Mouse (Mus musculus) CH12.LX (cell line): ENCODE results near the gene Pold1. TPM values are rescaled to one million over a fixed set of nuclear protein-coding genes. Genes with fewer than 3 reads are reported as not detected.

Experiments used
- DNase-seq: peaks from one replicate; pipeline ENCODE4 v3.0.0-alpha.2; 2013; ENCODE audit errors: extremely low read depth
- H3K27ac ChIP-seq: 2 replicates; pipeline ENCODE4 v1.5.1; 2012; ENCODE audit warnings: low read depth, mild to moderate bottlenecking, control low read depth, moderate library complexity; ENCODE audit not compliant: insufficient read depth
- H3K27me3 ChIP-seq: replicated peaks from 2 replicates; pipeline ENCODE3; 2012; ENCODE audit warnings: inconsistent platforms
- H3K36me3 ChIP-seq, 2 experiments: replicated peaks in 1 of 2; 2 replicates each; pipeline versions ENCODE3 to v1.6.1; 2012; ENCODE audit warnings: inconsistent platforms in 1 of 2, low read length in 1 of 2, mild to moderate bottlenecking in 1 of 2, mixed read lengths in 1 of 2, moderate library complexity in 1 of 2; ENCODE audit not compliant: control insufficient read depth in 1 of 2, insufficient read depth in 1 of 2
- H3K4me1 ChIP-seq, 2 experiments: 2 replicates each; pipeline ENCODE4 v1.6.1; 2012; ENCODE audit warnings: inconsistent platforms in 1 of 2, moderate library complexity in 1 of 2; ENCODE audit not compliant: insufficient read depth in 2 of 2, control insufficient read depth in 1 of 2
- H3K4me2 ChIP-seq: 2 replicates; pipeline ENCODE4 v1.6.1; 2012; ENCODE audit warnings: low read depth, mild to moderate bottlenecking, control low read depth; ENCODE audit not compliant: poor library complexity, insufficient read depth, severe bottlenecking
- H3K4me3 ChIP-seq, 3 experiments: fragments of 150-350 bp in 1 of 3; sonication (generic) in 1 of 3; replicated peaks in 1 of 3; 2 replicates each; pipeline versions ENCODE3 to v1.5.1; 2011 to 2012; ENCODE audit warnings: low read depth in 2 of 3, low read length in 2 of 3, mild to moderate bottlenecking in 2 of 3, moderate library complexity in 2 of 3, control low read depth in 1 of 3, improper control_type of control experiment in 1 of 3, inconsistent platforms in 1 of 3, mixed read lengths in 1 of 3; ENCODE audit not compliant: poor library complexity in 1 of 3
- H3K79me2 ChIP-seq: replicated peaks from 2 replicates; pipeline ENCODE4 v1.6.1; 2012; ENCODE audit warnings: mild to moderate bottlenecking, moderate library complexity; ENCODE audit not compliant: control insufficient read depth, poor library complexity, insufficient read depth, severe bottlenecking; ENCODE audit errors: extremely low read depth
- H3K9ac ChIP-seq: 2 replicates; pipeline ENCODE4 v1.6.1; 2012; ENCODE audit warnings: low read depth, mild to moderate bottlenecking, control low read depth, moderate library complexity; ENCODE audit not compliant: insufficient read depth
- H3K9me3 ChIP-seq: replicated peaks from 2 replicates; pipeline ENCODE3; 2012; ENCODE audit warnings: low read length, inconsistent platforms, mixed read lengths
- BHLHE40 ChIP-seq: IDR thresholded peaks from 2 replicates; pipeline ENCODE4 v1.6.1; 2011; ENCODE audit warnings: mild to moderate bottlenecking, low read depth, low read length, improper control_type of control experiment
- CHD1 ChIP-seq: IDR thresholded peaks from 2 replicates; pipeline ENCODE4 v1.6.1; 2012; ENCODE audit warnings: low read depth, low read length, improper control_type of control experiment, inconsistent platforms
- CHD2 ChIP-seq: IDR thresholded peaks from 2 replicates; pipeline ENCODE4 v1.6.1; 2011; ENCODE audit warnings: low read length, improper control_type of control experiment
- E2F4 ChIP-seq: IDR thresholded peaks from 2 replicates; pipeline ENCODE4 v1.6.1; 2011; ENCODE audit warnings: low read depth, low read length, improper control_type of control experiment; ENCODE audit not compliant: insufficient replicate concordance
- EP300 ChIP-seq: IDR thresholded peaks from 2 replicates; pipeline ENCODE4 v1.6.1; 2011; ENCODE audit warnings: low read length, improper control_type of control experiment
- ETS1 ChIP-seq: conservative IDR thresholded peaks from 2 replicates; pipeline ENCODE4 v1.6.1; 2012; ENCODE audit warnings: low read depth, mild to moderate bottlenecking, inconsistent platforms, low read length, improper control_type of control experiment, moderate library complexity
- IRF4 ChIP-seq: IDR thresholded peaks from 2 replicates; pipeline ENCODE4 v1.6.1; 2014; ENCODE audit warnings: low read depth, mild to moderate bottlenecking, inconsistent platforms, low read length, improper control_type of control experiment
- JUND ChIP-seq: conservative IDR thresholded peaks from 2 replicates; pipeline ENCODE4 v1.6.1; 2011; ENCODE audit warnings: low read depth, low read length, improper control_type of control experiment
- MEF2A ChIP-seq: IDR thresholded peaks from 2 replicates; pipeline ENCODE4 v1.6.1; 2014; ENCODE audit warnings: low read depth, mild to moderate bottlenecking, inconsistent platforms, low read length, improper control_type of control experiment, borderline replicate concordance
- NRF1 ChIP-seq: IDR thresholded peaks from 2 replicates; pipeline ENCODE4 v1.6.1; 2014; ENCODE audit warnings: low read depth, mild to moderate bottlenecking, inconsistent platforms, low read length, improper control_type of control experiment, moderate library complexity
- RAD21 ChIP-seq: IDR thresholded peaks from 2 replicates; pipeline ENCODE4 v1.6.1; 2011; ENCODE audit warnings: low read depth, mild to moderate bottlenecking, low read length, improper control_type of control experiment, moderate library complexity
- RCOR1 ChIP-seq: conservative IDR thresholded peaks from 2 replicates; pipeline ENCODE4 v1.6.1; 2012; ENCODE audit warnings: low read depth, mild to moderate bottlenecking, inconsistent platforms, low read length, improper control_type of control experiment
- SMC3 ChIP-seq: IDR thresholded peaks from 2 replicates; pipeline ENCODE4 v1.6.1; 2011; ENCODE audit warnings: low read depth, low read length, improper control_type of control experiment
- TBP ChIP-seq: conservative IDR thresholded peaks from 2 replicates; pipeline ENCODE4 v1.6.1; 2011; ENCODE audit warnings: low read depth, low read length, improper control_type of control experiment
- UBTF ChIP-seq: IDR thresholded peaks from 2 replicates; pipeline ENCODE4 v1.6.1; 2012; ENCODE audit warnings: low read depth, mild to moderate bottlenecking, inconsistent platforms, low read length, improper control_type of control experiment, moderate library complexity
- USF2 ChIP-seq: conservative IDR thresholded peaks from 2 replicates; pipeline ENCODE4 v1.6.1; 2011; ENCODE audit warnings: low read depth, low read length, improper control_type of control experiment
- ZKSCAN1 ChIP-seq: IDR thresholded peaks from 2 replicates; pipeline ENCODE4 v1.6.1; 2012; ENCODE audit warnings: low read depth, inconsistent platforms, low read length, improper control_type of control experiment, borderline replicate concordance
- ZNF384 ChIP-seq: IDR thresholded peaks from 2 replicates; pipeline ENCODE4 v1.6.1; 2012; ENCODE audit warnings: low read depth, low read length, improper control_type of control experiment, inconsistent platforms
- dilution Hi-C: fragments of 300-500 bp; cut with MboI; formaldehyde crosslinking; loops from 2 replicates; pipeline ENCODE4 v1.14.3; 2020; ENCODE audit warnings: low sequenced_read_pairs; ENCODE audit not compliant: extremely low pct_unique_long_range_greater_than_20kb, extremely low pct_ligation_motif_present
- in situ Hi-C: fragments of 300-500 bp; cut with MboI; formaldehyde crosslinking; loops from 3 replicates; pipeline ENCODE4 v1.14.3; 2019; ENCODE audit warnings: low sequenced_read_pairs, low pct_ligation_motif_present, low pct_unique_long_range_greater_than_20kb, mixed read lengths
- polyA plus RNA-seq: library from polyadenylated mRNA; unstranded; fragments of >175 nt; gene quantifications from 2 replicates; pipeline ENCODE4 v1.2.1, GENCODE M21; 2012; ENCODE audit warnings: low read depth; ENCODE audit not compliant: insufficient read length
- total RNA-seq, 2 experiments: library from RNA; depleted of rRNA; stranded (reverse); fragments of 300-350 nt in 1 of 2; fragments of >200 nt in 1 of 2; gene quantifications; 2 replicates each; pipeline ENCODE4 v1.2.3; 2012 to 2014

The Pold1 gene
- total and polyA plus RNA-seq, 3 experiments: 49.3 to 131 (median 67.6) TPM

GRCm38 (mm10) chr7:44589149-44589548 is 40.5 kb upstream of the Pold1 start (continued):
- 0 out of 2 replicates have a peak, but pooled peaks have one; percentile 27 for TF ChIP-seq UBTF
- no peak for TF ChIP-seq CHD2
- TF ChIP-seq, all 38 proteins: peak for 11

GRCm38 (mm10) chr7:44588338-44588737 is 39.7 kb upstream of the Pold1 start:
- Histone ChIP-seq H3K79me2 (0 out of 2 replicates have a peak, but pooled peaks cover 2% of the 10 kb centered on the region), H3K36me3 (peaks cover 18 to 48% of the 10 kb centered on the region in 2 experiments), H3K4me2 (peak overlapping the region; percentile 73), H3K4me3 (no peak overlapping the region), H3K27ac (no peak overlapping the region), H3K9me3 (peaks cover under 1% of the 10 kb centered on the region), H3K27me3 (peaks cover 10% of the 10 kb centered on the region), H3K4me1 (peaks cover 9 to 39% of the 10 kb centered on the region in 2 experiments), H3K9ac (peak overlapping the region; percentile 55; the same call in 1 of the 2 replicates)
- dilution Hi-C loops (no loop called here), in situ Hi-C loops (loop anchor here (10.0 kb wide), 1 partner anchor 56 kb away; no protein-coding TSS in a partner anchor)
- TF ChIP-seq RCOR1 (no peak), CHD2 (no peak), TBP (no peak), NRF1 (no peak), IRF4 (no peak), EP300 (no peak), MEF2A (no peak), ETS1 (no peak), CHD1 (no peak), USF2 (no peak), BHLHE40 (no peak)
- no peak for DNase-seq

- Histone ChIP-seq H3K79me2 (no peaks in the 10 kb centered on the region), H3K36me3 (peaks cover 24 to 54% of the 10 kb centered on the region in 2 experiments), H3K4me2 (no peak overlapping the region), H3K4me1 (peaks cover 9 to 39% of the 10 kb centered on the region in 2 experiments), H3K27ac (no peak overlapping the region), H3K27me3 (peaks cover 10% of the 10 kb centered on the region), H3K4me3 (no peak overlapping the region), H3K9me3 (peaks cover 2% of the 10 kb centered on the region), H3K9ac (no peak overlapping the region)
- TF ChIP-seq ZKSCAN1 (no peak), SMC3 (no peak), IRF4 (no peak), ZNF384 (no peak), RAD21 (no peak), E2F4 (no peak), JUND (no peak)
- dilution Hi-C loops: no loop called here
- DNase-seq: no peak
- in situ Hi-C loops: loop anchor here (10.0 kb wide), 1 partner anchor 57 kb away; no protein-coding TSS in a partner anchor
These were observed 39.0 kb upstream of the Pold1 start for GRCm38 (mm10) chr7:44587676-44588075.
